Mouse (Mus musculus) heart, embryonic 10.5 days (tissue): Measurements from ENCODE around the gene Ncoa1. TPM values are rescaled to one million over a fixed set of nuclear protein-coding genes. Genes with fewer than 3 reads are reported as not detected.

Source experiments
- DNase-seq: peaks from one replicate; pipeline ENCODE4 v3.0.0-alpha.2; 2017; ENCODE audit warnings: low spot score
- H3K27ac ChIP-seq: fragments of 300-500 bp; sonication (generic); 2 replicates; pipeline ENCODE4 v1.5.1; 2016; ENCODE audit warnings: mild to moderate bottlenecking
- H3K27me3 ChIP-seq: fragments of 300-500 bp; sonication (generic); 2 replicates; pipeline ENCODE4 v1.6.1; 2016; ENCODE audit warnings: mild to moderate bottlenecking; ENCODE audit not compliant: poor library complexity, insufficient read depth, severe bottlenecking
- H3K36me3 ChIP-seq: fragments of 300-500 bp; sonication (generic); 2 replicates; pipeline ENCODE4 v1.6.1; 2016; ENCODE audit warnings: mild to moderate bottlenecking, moderate library complexity
- H3K4me1 ChIP-seq: fragments of 300-500 bp; sonication (generic); 2 replicates; pipeline ENCODE4 v1.6.1; 2016; ENCODE audit warnings: mild to moderate bottlenecking
- H3K4me3 ChIP-seq: fragments of 300-500 bp; sonication (generic); 2 replicates; pipeline ENCODE4 v1.5.1; 2016; ENCODE audit warnings: mild to moderate bottlenecking, moderate library complexity
- H3K9me3 ChIP-seq: fragments of 300-500 bp; sonication (generic); 2 replicates; pipeline ENCODE4 v1.6.1; 2016; ENCODE audit warnings: mild to moderate bottlenecking, moderate library complexity
- WGBS: fragments of 180-500 bp; shearing (Covaris S2); methylation state at CpG from one replicate; pipeline ENCODE4 v1.1.7; 2016; 5-methylcytosine and 5-hydroxymethylcytosine counted together
- polyA plus RNA-seq: library from polyadenylated mRNA; unstranded; fragments of >200 nt; fragmentation: Nextera tagmentation; extraction: Ambion mirVana; gene quantifications from 2 replicates; pipeline ENCODE4 v1.2.1, GENCODE M21; 2016

Ncoa1 gene
- polyA plus RNA-seq, 1 experiment from 2014 or later, result 4.1 TPM

GRCm38 (mm10) chr12:4500516-4500915, 23.5 kb upstream of the Ncoa1 start:
- Histone ChIP-seq H3K27ac (no peak overlapping the region), H3K36me3 (no peaks in the 10 kb centered on the region), H3K4me3 (no peak overlapping the region), H3K4me1 (no peaks in the 10 kb centered on the region), H3K27me3 (no peaks in the 10 kb centered on the region), H3K9me3 (no peaks in the 10 kb centered on the region)
- WGBS, result 89% methylated on average over 4 of the region's 4 CpGs
- DNase-seq, result no peak

GRCm38 (mm10) chr12:4499651-4500175, 22.7 kb upstream of the Ncoa1 start:
- DNase-seq, result no peak
- H3K4me3 ChIP-seq, result no peak overlapping the region
- no peaks in the 10 kb centered on the region for H3K9me3 ChIP-seq
- WGBS, result 74% methylated on average over 3 of the region's 3 CpGs
- no peaks in the 10 kb centered on the region for H3K4me1 ChIP-seq
- no peaks in the 10 kb centered on the region for H3K27me3 ChIP-seq
- no peaks in the 10 kb centered on the region for H3K36me3 ChIP-seq
- no peak overlapping the region for H3K27ac ChIP-seq

- Histone ChIP-seq H3K9me3 (no peaks in the 10 kb centered on the region), H3K4me1 (no peaks in the 10 kb centered on the region), H3K4me3 (no peak overlapping the region), H3K36me3 (no peaks in the 10 kb centered on the region), H3K27ac (no peak overlapping the region), H3K27me3 (no peaks in the 10 kb centered on the region)
- WGBS, result 79% methylated on average over 6 of the region's 6 CpGs
- DNase-seq, result no peak
These were observed 11.4 kb upstream of the Ncoa1 start for GRCm38 (mm10) chr12:4488411-4488810.

DNA sequence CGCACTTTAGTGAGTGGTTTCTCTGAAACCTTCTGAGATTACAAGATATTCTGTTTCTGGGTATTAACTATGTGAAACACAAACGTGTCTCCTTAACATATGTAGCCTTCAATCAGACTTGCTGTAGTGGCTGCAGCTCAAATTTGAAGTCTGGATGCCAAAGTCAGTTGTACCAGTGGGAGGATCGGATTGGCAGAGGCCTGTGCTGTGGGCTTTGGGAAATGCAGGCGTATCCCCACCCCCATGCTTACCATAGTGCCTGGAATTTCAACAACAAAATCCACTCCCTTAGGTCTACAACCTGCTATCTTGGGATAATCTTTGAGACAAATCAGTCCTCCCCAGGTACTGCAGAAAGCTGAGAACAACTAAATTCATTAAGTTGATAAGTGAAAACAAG, 6.4 kb upstream of the Ncoa1 start:
- H3K27ac ChIP-seq, result no peak overlapping the region
- DNase-seq, result no peak

DNA sequence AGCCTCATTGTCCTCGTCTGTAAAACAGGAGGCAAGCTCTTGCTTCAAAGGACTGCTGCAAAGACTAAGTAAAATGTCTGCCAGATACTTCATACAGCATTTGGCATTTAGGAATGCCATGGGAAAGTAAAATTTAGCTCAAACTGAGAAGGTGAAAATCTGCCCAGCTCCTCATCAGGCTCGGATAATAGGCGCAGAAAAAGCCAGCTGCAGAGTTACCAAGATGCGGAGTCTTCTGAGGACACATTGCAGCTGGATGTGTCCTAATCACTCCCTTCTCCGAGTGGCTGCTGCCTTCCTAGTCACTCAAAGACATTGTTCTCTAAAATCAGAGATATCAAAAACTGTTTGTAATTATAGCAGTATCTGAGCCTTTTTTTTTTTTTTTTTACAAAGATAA, 4.7 kb upstream of the Ncoa1 start:
- Histone ChIP-seq H3K27me3 (no peaks in the 10 kb centered on the region), H3K9me3 (no peaks in the 10 kb centered on the region), H3K4me3 (no peak overlapping the region), H3K27ac (no peak overlapping the region), H3K36me3 (no peaks in the 10 kb centered on the region), H3K4me1 (peaks cover 4% of the 10 kb centered on the region; the same call in 1 of the 2 replicates)
- no peak for DNase-seq
- WGBS, result 68% methylated on average over 5 of the region's 5 CpGs

More for the DNA sequence above, 6.4 kb upstream of the Ncoa1 start:
- Histone ChIP-seq H3K4me1 (no peaks in the 10 kb centered on the region; the same call in 1 of the 2 replicates), H3K4me3 (no peak overlapping the region), H3K9me3 (no peaks in the 10 kb centered on the region), H3K27me3 (no peaks in the 10 kb centered on the region), H3K36me3 (no peaks in the 10 kb centered on the region)
- WGBS, result 74% methylated on average over 4 of the region's 4 CpGs

GRCm38 (mm10) chr12:4480250-4480649, 3.3 kb upstream of the Ncoa1 start:
- H3K27ac ChIP-seq, result no peak overlapping the region
- peaks cover 10% of the 10 kb centered on the region for H3K4me1 ChIP-seq
- no peaks in the 10 kb centered on the region for H3K9me3 ChIP-seq
- DNase-seq, result no peak
- no peak overlapping the region for H3K4me3 ChIP-seq
- no peaks in the 10 kb centered on the region for H3K27me3 ChIP-seq
- WGBS, result 75% methylated on average over 4 of the region's 4 CpGs
- no peaks in the 10 kb centered on the region for H3K36me3 ChIP-seq

DNA sequence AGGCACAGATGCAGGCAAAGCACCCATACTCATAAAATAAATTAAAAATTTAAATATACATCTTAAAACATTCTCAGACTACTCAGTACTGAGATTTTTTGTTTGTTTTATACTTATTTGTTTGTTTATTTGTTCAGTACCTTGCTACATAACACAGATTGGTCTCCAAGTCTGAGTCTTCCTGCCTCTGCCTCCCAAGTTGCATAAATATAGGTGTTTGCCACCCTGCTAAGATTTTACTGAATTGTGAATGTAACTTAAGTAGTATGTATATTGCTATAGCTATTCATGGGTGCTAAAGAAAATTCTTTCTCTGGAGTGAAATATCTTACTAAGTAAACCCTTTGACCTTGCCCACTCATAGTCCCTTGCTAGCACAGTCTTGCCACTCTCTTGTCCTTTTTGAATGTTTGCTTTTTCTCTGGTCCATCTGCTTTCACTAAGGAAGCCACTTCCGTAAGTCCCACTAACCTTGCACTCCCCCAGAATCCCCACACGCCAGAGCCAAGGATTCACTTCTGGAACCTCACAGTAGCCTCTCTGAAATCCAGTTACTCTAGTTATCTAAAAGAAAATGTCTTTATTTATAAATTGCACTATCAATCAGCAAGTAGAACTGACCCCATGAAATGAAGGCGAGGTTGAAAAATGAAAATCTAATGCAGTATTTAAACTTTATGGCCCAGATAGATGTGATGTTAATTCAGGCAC, 2.3 kb upstream of the Ncoa1 start:
- H3K36me3 ChIP-seq, result no peaks in the 10 kb centered on the region
- no peak overlapping the region for H3K4me3 ChIP-seq
- H3K4me1 ChIP-seq, result peaks cover 10% of the 10 kb centered on the region
- DNase-seq, result no peak
- no peak overlapping the region for H3K27ac ChIP-seq
- no peaks in the 10 kb centered on the region for H3K27me3 ChIP-seq
- no peaks in the 10 kb centered on the region for H3K9me3 ChIP-seq
- WGBS, result 72% methylated on average over 3 of the region's 3 CpGs

GRCm38 (mm10) chr12:4477941-4478795, 1.2 kb upstream of the Ncoa1 start:
- 48% methylated on average over 6 of the region's 6 CpGs for WGBS
- H3K36me3 ChIP-seq, result no peaks in the 10 kb centered on the region
- H3K9me3 ChIP-seq, result no peaks in the 10 kb centered on the region
- peaks cover 10% of the 10 kb centered on the region for H3K4me1 ChIP-seq
- no peak for DNase-seq
- no peaks in the 10 kb centered on the region for H3K27me3 ChIP-seq
- no peak overlapping the region for H3K27ac ChIP-seq
- no peak overlapping the region for H3K4me3 ChIP-seq

- DNase-seq, result peak; percentile 85
- peaks cover 10% of the 10 kb centered on the region for H3K4me1 ChIP-seq
- WGBS, result 7% methylated on average over 71 of the region's 73 CpGs
- H3K27me3 ChIP-seq, result no peaks in the 10 kb centered on the region
- peak overlapping the region; percentile 96 for H3K27ac ChIP-seq
- no peaks in the 10 kb centered on the region for H3K9me3 ChIP-seq
- peak overlapping the region; percentile 93 for H3K4me3 ChIP-seq
- no peaks in the 10 kb centered on the region for H3K36me3 ChIP-seq
These were observed 621 bp downstream of the Ncoa1 start for GRCm38 (mm10) chr12:4476291-4476831.

GRCm38 (mm10) chr12:4475251-4475993, 1.6 kb downstream of the Ncoa1 start:
- no peaks in the 10 kb centered on the region for H3K9me3 ChIP-seq
- H3K27me3 ChIP-seq, result no peaks in the 10 kb centered on the region
- no peaks in the 10 kb centered on the region for H3K36me3 ChIP-seq
- H3K4me3 ChIP-seq, result peak overlapping the region; percentile 93
- H3K4me1 ChIP-seq, result peaks cover 10% of the 10 kb centered on the region
- H3K27ac ChIP-seq, result no peak overlapping the region
- 12% methylated on average over 18 of the region's 18 CpGs for WGBS
- no peak for DNase-seq

DNA sequence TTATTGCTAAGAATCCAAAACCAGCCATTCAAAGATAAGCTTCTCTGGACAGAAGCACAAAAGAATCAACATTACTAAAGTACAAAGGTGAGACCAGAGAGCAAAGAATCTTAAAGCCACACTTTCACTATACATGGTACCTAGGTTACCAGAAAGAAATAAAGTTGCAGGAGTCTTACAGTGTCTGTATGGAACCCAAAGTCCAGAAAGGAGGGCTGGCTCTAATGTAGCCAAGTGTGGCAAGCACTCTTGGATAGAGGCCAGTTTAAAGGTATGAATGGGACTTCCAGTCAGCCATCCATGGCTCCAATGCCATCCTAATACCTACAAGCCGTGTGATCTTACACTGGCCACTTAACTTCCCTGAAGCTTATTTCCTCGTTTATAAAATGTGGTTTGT, 7.9 kb downstream of the Ncoa1 start:
- H3K4me1 ChIP-seq, result no peaks in the 10 kb centered on the region
- H3K4me3 ChIP-seq, result no peak overlapping the region
- WGBS, result 74% methylated on average over 2 of the region's 2 CpGs
- H3K9me3 ChIP-seq, result no peaks in the 10 kb centered on the region
- H3K27ac ChIP-seq, result no peak overlapping the region
- DNase-seq, result no peak
- H3K27me3 ChIP-seq, result no peaks in the 10 kb centered on the region
- H3K36me3 ChIP-seq, result no peaks in the 10 kb centered on the region

GRCm38 (mm10) chr12:4463701-4464100, 13.3 kb downstream of the Ncoa1 start:
- no peaks in the 10 kb centered on the region for H3K36me3 ChIP-seq

More at GRCm38 (mm10) chr12:4463701-4464100, 13.3 kb downstream of the Ncoa1 start:
- no peaks in the 10 kb centered on the region for H3K4me1 ChIP-seq
- no peak overlapping the region for H3K27ac ChIP-seq
- H3K4me3 ChIP-seq, result no peak overlapping the region
- no peaks in the 10 kb centered on the region for H3K27me3 ChIP-seq
- DNase-seq, result no peak
- H3K9me3 ChIP-seq, result no peaks in the 10 kb centered on the region
- 88% methylated on average over 2 of the region's 2 CpGs for WGBS
